Mouse (Mus musculus): ENCODE measurements around the gene 5730480H06Rik.

5730480H06Rik gene

GRCm38 (mm10) chr5:48327652-48328051, at the start of gene 5730480H06Rik:
TSS of gene 5730480H06Rik (plus strand) at chr5:48327952.
- no peak for TF ChIP-seq GATA4 (IDR thresholded peaks at IDR 0.05; ENCODE audit: insufficient replicate concordance, low read length)

- no peak for TF ChIP-seq GATA4 (IDR thresholded peaks at IDR 0.05; ENCODE audit: insufficient replicate concordance, low read length)
Measured at GRCm38 (mm10) chr5:48301186-48301585, 26.6 kb upstream of the 5730480H06Rik start.

GRCm38 (mm10) chr5:48315057-48315602, 12.6 kb upstream of the 5730480H06Rik start:
- no peak for TF ChIP-seq GATA4 (IDR thresholded peaks at IDR 0.05; ENCODE audit: insufficient replicate concordance, low read length)

GRCm38 (mm10) chr5:48320597-48320996, 7.2 kb upstream of the 5730480H06Rik start:
- no peak for TF ChIP-seq GATA4 (IDR thresholded peaks at IDR 0.05; ENCODE audit: insufficient replicate concordance, low read length)

GRCm38 (mm10) chr5:48326221-48326620, 1.5 kb upstream of the 5730480H06Rik start:
- TF ChIP-seq GATA4 (IDR thresholded peaks at IDR 0.05; ENCODE audit: insufficient replicate concordance, low read length) = no peak

- TF ChIP-seq GATA4 (IDR thresholded peaks at IDR 0.05; ENCODE audit: insufficient replicate concordance, low read length) = no peak
Measured at GRCm38 (mm10) chr5:48329751-48330150, 2.0 kb downstream of the 5730480H06Rik start.

GRCm38 (mm10) chr5:48330817-48331216, 3.1 kb downstream of the 5730480H06Rik start:
- TF ChIP-seq GATA4 (IDR thresholded peaks at IDR 0.05; ENCODE audit: insufficient replicate concordance, low read length) = no peak

GRCm38 (mm10) chr5:48331441-48331840, 3.7 kb downstream of the 5730480H06Rik start:
- no peak for TF ChIP-seq GATA4 (IDR thresholded peaks at IDR 0.05; ENCODE audit: insufficient replicate concordance, low read length)

GRCm38 (mm10) chr5:48333407-48333806, 5.7 kb downstream of the 5730480H06Rik start:
- no peak for TF ChIP-seq GATA4 (IDR thresholded peaks at IDR 0.05; ENCODE audit: insufficient replicate concordance, low read length)

- no peak for TF ChIP-seq GATA4 (IDR thresholded peaks at IDR 0.05; ENCODE audit: insufficient replicate concordance, low read length)
Measured at GRCm38 (mm10) chr5:48333884-48334513, 6.2 kb downstream of the 5730480H06Rik start.

- no peak for TF ChIP-seq GATA4 (IDR thresholded peaks at IDR 0.05; ENCODE audit: insufficient replicate concordance, low read length)
Measured at GRCm38 (mm10) chr5:48340808-48341433, 13.2 kb downstream of the 5730480H06Rik start.

- TF ChIP-seq GATA4 (IDR thresholded peaks at IDR 0.05; ENCODE audit: insufficient replicate concordance, low read length) = no peak
Measured at GRCm38 (mm10) chr5:48345095-48345982, 17.6 kb downstream of the 5730480H06Rik start.

GRCm38 (mm10) chr5:48345983-48346648, 18.4 kb downstream of the 5730480H06Rik start:
- TF ChIP-seq GATA4 (IDR thresholded peaks at IDR 0.05; ENCODE audit: insufficient replicate concordance, low read length) = no peak

GRCm38 (mm10) chr5:48349309-48349708, 21.6 kb downstream of the 5730480H06Rik start:
- no peak for TF ChIP-seq GATA4 (IDR thresholded peaks at IDR 0.05; ENCODE audit: insufficient replicate concordance, low read length)
